Mouse (Mus musculus): ENCODE measurements around the gene Il2rb. TPM values are rescaled to one million over a fixed set of nuclear protein-coding genes. Genes with fewer than 3 reads are reported as not detected.

Gene Il2rb
- polyA plus RNA-seq, 1 experiment from 2014 or later: not detected

- no peak overlapping the region for H3K27ac ChIP-seq (ENCODE audit: low read depth, low read length)
- no peak overlapping the region for H3K4me2 ChIP-seq (ENCODE audit: low read depth, low read length, severe bottlenecking)
- no peaks in the 10 kb centered on the region for H3K27me3 ChIP-seq (ENCODE audit: control insufficient read depth, insufficient read depth, low read length)
- ATAC-seq (replicated peaks; ENCODE audit: low FRiP score) (no peak), DNase-seq (ENCODE audit: low spot score) (no peak)
- no peaks in the 10 kb centered on the region for H3K9me3 ChIP-seq (ENCODE audit: control insufficient read depth, low read length)
- H3K4me3 ChIP-seq (ENCODE audit: low read depth, low read length): no peak overlapping the region
- H3K4me1 ChIP-seq (replicated peaks; ENCODE audit: control insufficient read depth, insufficient read depth, low read length): 0 out of 2 replicates have a peak, but pooled peaks cover 1% of the 10 kb centered on the region
- H3K36me3 ChIP-seq (ENCODE audit: control insufficient read depth, insufficient read depth, low read length): no peaks in the 10 kb centered on the region
- WGBS: 56% methylated on average over 6 of the region's 6 CpGs
- no peak overlapping the region for H3K9ac ChIP-seq (ENCODE audit: low read length)
These were observed 51.2 kb downstream of the Il2rb start for GRCm38 (mm10) chr15:78443857-78444256.

GRCm38 (mm10) chr15:78442231-78442630 lies 52.8 kb downstream of the Il2rb start:
- 87% methylated on average over 19 of the region's 19 CpGs for WGBS
- Histone ChIP-seq H3K36me3 (ENCODE audit: control insufficient read depth, insufficient read depth, low read length) (no peaks in the 10 kb centered on the region), H3K9ac (ENCODE audit: low read length) (no peak overlapping the region), H3K4me1 (replicated peaks; ENCODE audit: control insufficient read depth, insufficient read depth, low read length) (peaks cover 3% of the 10 kb centered on the region), H3K27ac (ENCODE audit: low read depth, low read length) (no peak overlapping the region), H3K9me3 (ENCODE audit: control insufficient read depth, low read length) (no peaks in the 10 kb centered on the region), H3K4me3 (ENCODE audit: low read depth, low read length) (no peak overlapping the region), H3K4me2 (ENCODE audit: low read depth, low read length, severe bottlenecking) (no peak overlapping the region), H3K27me3 (ENCODE audit: control insufficient read depth, insufficient read depth, low read length) (no peaks in the 10 kb centered on the region; the same call in 1 of the 2 replicates)
- DNase-seq (ENCODE audit: low spot score): no peak
- no peak for ATAC-seq (replicated peaks; ENCODE audit: low FRiP score)

GRCm38 (mm10) chr15:78438973-78439372 lies 56.1 kb downstream of the Il2rb start:
- Histone ChIP-seq H3K4me2 (ENCODE audit: low read depth, low read length, severe bottlenecking) (no peak overlapping the region), H3K4me1 (replicated peaks; ENCODE audit: control insufficient read depth, insufficient read depth, low read length) (peaks cover 16% of the 10 kb centered on the region), H3K4me3 (ENCODE audit: low read depth, low read length) (no peak overlapping the region), H3K9ac (ENCODE audit: low read length) (no peak overlapping the region), H3K27ac (ENCODE audit: low read depth, low read length) (no peak overlapping the region), H3K27me3 (ENCODE audit: control insufficient read depth, insufficient read depth, low read length) (no peaks in the 10 kb centered on the region; the same call in 1 of the 2 replicates), H3K9me3 (ENCODE audit: control insufficient read depth, low read length) (no peaks in the 10 kb centered on the region), H3K36me3 (ENCODE audit: control insufficient read depth, insufficient read depth, low read length) (no peaks in the 10 kb centered on the region)
- 62% methylated on average over 9 of the region's 9 CpGs for WGBS
- no peak for ATAC-seq (replicated peaks; ENCODE audit: low FRiP score)
- no peak for DNase-seq (ENCODE audit: low spot score)

- Histone ChIP-seq H3K9ac (ENCODE audit: low read length) (no peak overlapping the region), H3K27me3 (ENCODE audit: control insufficient read depth, insufficient read depth, low read length) (no peaks in the 10 kb centered on the region; the same call in 1 of the 2 replicates), H3K4me3 (ENCODE audit: low read depth, low read length) (no peak overlapping the region), H3K36me3 (ENCODE audit: control insufficient read depth, insufficient read depth, low read length) (no peaks in the 10 kb centered on the region), H3K9me3 (ENCODE audit: control insufficient read depth, low read length) (no peaks in the 10 kb centered on the region), H3K4me1 (replicated peaks; ENCODE audit: control insufficient read depth, insufficient read depth, low read length) (peaks cover 16% of the 10 kb centered on the region), H3K27ac (ENCODE audit: low read depth, low read length) (no peak overlapping the region), H3K4me2 (ENCODE audit: low read depth, low read length, severe bottlenecking) (no peak overlapping the region)
- 47% methylated on average over 8 of the region's 8 CpGs for WGBS
- ATAC-seq (replicated peaks; ENCODE audit: low FRiP score) (no peak), DNase-seq (ENCODE audit: low spot score) (no peak)
These were observed 56.6 kb downstream of the Il2rb start for GRCm38 (mm10) chr15:78438505-78438904.

- ATAC-seq (replicated peaks; ENCODE audit: low FRiP score) (no peak), DNase-seq (ENCODE audit: low spot score) (no peak)
- Histone ChIP-seq H3K9ac (ENCODE audit: low read length) (no peak overlapping the region), H3K27me3 (ENCODE audit: control insufficient read depth, insufficient read depth, low read length) (no peaks in the 10 kb centered on the region; the same call in 1 of the 2 replicates), H3K4me2 (ENCODE audit: low read depth, low read length, severe bottlenecking) (no peak overlapping the region), H3K9me3 (ENCODE audit: control insufficient read depth, low read length) (no peaks in the 10 kb centered on the region), H3K27ac (ENCODE audit: low read depth, low read length) (no peak overlapping the region), H3K4me3 (ENCODE audit: low read depth, low read length) (no peak overlapping the region), H3K36me3 (ENCODE audit: control insufficient read depth, insufficient read depth, low read length) (no peaks in the 10 kb centered on the region; the same call in 1 of the 2 replicates), H3K4me1 (replicated peaks; ENCODE audit: control insufficient read depth, insufficient read depth, low read length) (peaks cover 16% of the 10 kb centered on the region)
- 35% methylated on average over 4 of the region's 4 CpGs for WGBS
These were observed 57.1 kb downstream of the Il2rb start for GRCm38 (mm10) chr15:78438018-78438394.

GRCm38 (mm10) chr15:78437237-78438017 lies 57.6 kb downstream of the Il2rb start:
- DNase-seq (ENCODE audit: low spot score): peak; percentile 68
- peak; percentile 24; the same call in 1 of the 2 replicates for ATAC-seq (replicated peaks; ENCODE audit: low FRiP score)
- 0 out of 2 replicates have a peak overlapping the region, but pooled peaks have one; percentile 3 for H3K27ac ChIP-seq (ENCODE audit: low read depth, low read length)
- peaks cover 16% of the 10 kb centered on the region for H3K4me1 ChIP-seq (replicated peaks; ENCODE audit: control insufficient read depth, insufficient read depth, low read length)
- peak overlapping the region; percentile 51 for H3K9ac ChIP-seq (ENCODE audit: low read length)
- peak overlapping the region; percentile 51 for H3K4me2 ChIP-seq (ENCODE audit: low read depth, low read length, severe bottlenecking)
- no peaks in the 10 kb centered on the region for H3K9me3 ChIP-seq (ENCODE audit: control insufficient read depth, low read length)
- H3K4me3 ChIP-seq (ENCODE audit: low read depth, low read length): peak overlapping the region; percentile 21; the same call in 1 of the 2 replicates
- no peaks in the 10 kb centered on the region; the same call in 1 of the 2 replicates for H3K27me3 ChIP-seq (ENCODE audit: control insufficient read depth, insufficient read depth, low read length)
- no peaks in the 10 kb centered on the region; the same call in 1 of the 2 replicates for H3K36me3 ChIP-seq (ENCODE audit: control insufficient read depth, insufficient read depth, low read length)
- WGBS: 12% methylated on average over 23 of the region's 23 CpGs

GRCm38 (mm10) chr15:78436380-78437192 lies 58.5 kb downstream of the Il2rb start:
- H3K27ac ChIP-seq (ENCODE audit: low read depth, low read length): 0 out of 2 replicates have a peak overlapping the region, but pooled peaks have one; percentile 3
- H3K4me2 ChIP-seq (ENCODE audit: low read depth, low read length, severe bottlenecking): peak overlapping the region; percentile 51
- no peaks in the 10 kb centered on the region; the same call in 1 of the 2 replicates for H3K27me3 ChIP-seq (ENCODE audit: control insufficient read depth, insufficient read depth, low read length)
- peak; percentile 51 for ATAC-seq (replicated peaks; ENCODE audit: low FRiP score)
- peaks cover 3% of the 10 kb centered on the region; the same call in 1 of the 2 replicates for H3K36me3 ChIP-seq (ENCODE audit: control insufficient read depth, insufficient read depth, low read length)
- peaks cover 16% of the 10 kb centered on the region for H3K4me1 ChIP-seq (replicated peaks; ENCODE audit: control insufficient read depth, insufficient read depth, low read length)
- no peaks in the 10 kb centered on the region for H3K9me3 ChIP-seq (ENCODE audit: control insufficient read depth, low read length)
- H3K9ac ChIP-seq (ENCODE audit: low read length): peak overlapping the region; percentile 51
- H3K4me3 ChIP-seq (ENCODE audit: low read depth, low read length): peak overlapping the region; percentile 21
- WGBS: 6% methylated on average over 28 of the region's 32 CpGs
- DNase-seq (ENCODE audit: low spot score): peak; percentile 81

GRCm38 (mm10) chr15:78435681-78436080 lies 59.4 kb downstream of the Il2rb start:
- Histone ChIP-seq H3K4me1 (replicated peaks; ENCODE audit: control insufficient read depth, insufficient read depth, low read length) (peaks cover 16% of the 10 kb centered on the region), H3K27me3 (ENCODE audit: control insufficient read depth, insufficient read depth, low read length) (no peaks in the 10 kb centered on the region; the same call in 1 of the 2 replicates), H3K36me3 (ENCODE audit: control insufficient read depth, insufficient read depth, low read length) (peaks cover 3% of the 10 kb centered on the region; the same call in 1 of the 2 replicates), H3K4me2 (ENCODE audit: low read depth, low read length, severe bottlenecking) (no peak overlapping the region), H3K4me3 (ENCODE audit: low read depth, low read length) (no peak overlapping the region), H3K9me3 (ENCODE audit: control insufficient read depth, low read length) (no peaks in the 10 kb centered on the region), H3K9ac (ENCODE audit: low read length) (no peak overlapping the region), H3K27ac (ENCODE audit: low read depth, low read length) (no peak overlapping the region)
- 89% methylated on average over 11 of the region's 11 CpGs for WGBS
- DNase-seq (ENCODE audit: low spot score): no peak
- no peak; the same call in 1 of the 2 replicates for ATAC-seq (replicated peaks; ENCODE audit: low FRiP score)

Measured in forebrain, embryonic 11.5 days (tissue).